Mouse (Mus musculus) heart, postnatal 0 days (tissue): Measurements from ENCODE around the gene Ppm1m.

ENCODE experiments used
- CTCF ChIP-seq: IDR thresholded peaks from 2 replicates; pipeline ENCODE4 v1.5.1; 2016; ENCODE audit warnings: antibody characterized with exemption, control low read depth, low read depth
- EP300 ChIP-seq: IDR thresholded peaks from 2 replicates; pipeline ENCODE4 v1.6.1; 2016; ENCODE audit warnings: antibody characterized with exemption, low read depth

GRCm38 (mm10) chr9:106209954-106210353 is 10.4 kb upstream of the Ppm1m start:
- TF ChIP-seq CTCF (no peak), EP300 (no peak)
